In genomic region chr14:97945471-97945870, GRCm38 (mm10) we compare ENCODE assay signal across 24 mouse cellular contexts.
"Had no signal": no experiment of that assay in that cellular context is flagged by ENCODE, and none has a peak within 500 bp of the region (broad histone marks: within the 10 kb centered on the region; RNA-seq: fewer than 3 reads in every experiment).

No protein-coding gene starts in this region.

- DNase-seq: gastrocnemius, postnatal 14 days; gastrocnemius, postnatal 36 days; heart, adult 11 months; heart, adult 2 months; heart, postnatal 14 days; heart, postnatal 36 days; kidney, adult 11 months; kidney, adult 2 months; kidney, adult 9 months; kidney, postnatal 14 days; kidney, postnatal 36 days; layer of hippocampus, adult 9-11 months; layer of hippocampus, postnatal 36 days had no signal

- H3K36me3 ChIP-seq: heart, embryonic 13.5 days; heart, embryonic 15.5 days; hindbrain, embryonic 15.5 days; kidney, embryonic 15.5 days; limb, embryonic 13.5 days; limb, embryonic 15.5 days; liver, embryonic 12.5 days had no signal

- H3K4me3 ChIP-seq: heart, adult 2 months; heart, embryonic 13.5 days; heart, embryonic 15.5 days; hindbrain, embryonic 15.5 days; kidney, embryonic 15.5 days; limb, embryonic 13.5 days; limb, embryonic 15.5 days; liver, embryonic 12.5 days had no signal

- H3K9me3 ChIP-seq: heart, embryonic 13.5 days; heart, embryonic 15.5 days; hindbrain, embryonic 15.5 days; kidney, embryonic 15.5 days; limb, embryonic 13.5 days; limb, embryonic 15.5 days; liver, embryonic 12.5 days had no signal

- H3K4me1 ChIP-seq: heart, embryonic 13.5 days; heart, embryonic 15.5 days; hindbrain, embryonic 15.5 days; kidney, embryonic 15.5 days; limb, embryonic 13.5 days; limb, embryonic 15.5 days; liver, embryonic 12.5 days had no signal

- H3K27me3 ChIP-seq: heart, embryonic 13.5 days; heart, embryonic 15.5 days; hindbrain, embryonic 15.5 days; kidney, embryonic 15.5 days; limb, embryonic 13.5 days; limb, embryonic 15.5 days; liver, embryonic 12.5 days had no signal

- H3K4me2 ChIP-seq: heart, embryonic 11.5 days; heart, embryonic 13.5 days; heart, embryonic 15.5 days; hindbrain, embryonic 15.5 days; kidney, embryonic 15.5 days; limb, embryonic 13.5 days; limb, embryonic 15.5 days; liver, embryonic 12.5 days had no signal

- H3K27ac ChIP-seq: heart, adult 2 months; heart, embryonic 13.5 days; heart, embryonic 15.5 days; hindbrain, embryonic 15.5 days; hindbrain, postnatal 0 days; kidney, embryonic 15.5 days; kidney, postnatal 0 days; limb, embryonic 13.5 days; limb, embryonic 15.5 days; liver, embryonic 12.5 days had no signal

- H3K9ac ChIP-seq: heart, embryonic 13.5 days; heart, embryonic 15.5 days; hindbrain, embryonic 15.5 days; kidney, embryonic 15.5 days; limb, embryonic 13.5 days; limb, embryonic 15.5 days; liver, embryonic 12.5 days had no signal

- ATAC-seq: hindbrain, postnatal 0 days; intestine, embryonic 16.5 days; liver, embryonic 12.5 days had no signal
